Mouse (Mus musculus) heart, adult 2 months (tissue): ENCODE measurements around the gene Zfp296.

ENCODE experiments used
- CTCF ChIP-seq: fragments of 200-600 bp; IDR thresholded peaks from 2 replicates; pipeline ENCODE4 v1.8.1; 2022; ENCODE audit warnings: antibody characterized with exemption, mild to moderate bottlenecking, moderate library complexity
- POLR2A ChIP-seq: fragments of 200-500 bp; IDR thresholded peaks from 2 replicates; pipeline ENCODE4 v1.6.1; 2011; ENCODE audit warnings: mild to moderate bottlenecking, low read depth, low read length, control low read depth; ENCODE audit not compliant: insufficient read depth

- TF ChIP-seq CTCF (no peak), POLR2A (no peak)
These were observed 44.8 kb upstream of the Zfp296 start for GRCm38 (mm10) chr7:19532240-19532639.
